Mouse (Mus musculus) skeletal muscle tissue, adult 2 months (tissue): ENCODE data around the gene Dvl1.

Source experiments
- DNase-seq: peaks from one replicate; pipeline ENCODE4 v3.0.0-alpha.2; 2012; ENCODE audit warnings: low read depth, low spot score

Gene Dvl1

GRCm38 (mm10) chr4:155907003-155907402 lies 59.8 kb downstream of the Dvl1 start:
- no peak for DNase-seq

DNA sequence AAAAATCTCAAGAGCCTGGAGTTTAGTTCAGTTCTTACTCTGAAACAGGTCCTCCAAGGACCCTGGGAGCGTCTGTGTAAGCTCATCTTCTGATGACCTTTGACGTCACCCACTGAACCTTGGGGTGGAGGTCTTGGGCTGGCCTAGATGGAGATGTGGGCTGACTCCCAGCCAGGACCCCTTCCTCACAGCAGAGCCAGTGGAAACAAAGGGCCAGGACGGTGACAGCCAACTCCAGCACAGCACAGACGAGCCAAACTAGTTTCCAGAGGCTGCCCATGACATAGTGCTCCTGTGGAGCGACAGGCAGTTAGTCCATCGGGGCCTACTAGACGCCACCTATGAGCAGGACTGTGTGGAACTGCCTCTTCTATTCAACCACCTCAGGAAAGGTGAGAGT lies 61.1 kb downstream of the Dvl1 start:
- DNase-seq, result no peak

- no peak for DNase-seq
Observed at GRCm38 (mm10) chr4:155908751-155909150, 61.5 kb downstream of the Dvl1 start.
